Mouse (Mus musculus) megakaryocyte-erythroid progenitor cell, adult 5-6 weeks (primary cell): Measurements from ENCODE around the gene Rasal1. TPM values are rescaled to one million over a fixed set of nuclear protein-coding genes. Genes with fewer than 3 reads are reported as not detected.

ENCODE experiments used
- ATAC-seq: replicated peaks from 2 replicates; pipeline ENCODE4 v1.8.0; 2016; ENCODE audit warnings: mild to moderate bottlenecking, inconsistent platforms; ENCODE audit not compliant: severe bottlenecking, poor library complexity, low FRiP score, low TSS enrichment
- total RNA-seq, 2 experiments: library from RNA; stranded (forward) in 1 of 2; stranded (reverse) in 1 of 2; fragments of 200-1000, 215-1000 nt in 1 of 2; fragments of >200 nt in 1 of 2; fragmentation: Nextera tagmentation in 1 of 2; gene quantifications; 2 replicates each; pipeline ENCODE4 v1.2.3; 2014 to 2017

Rasal1 gene
- not detected in 2 replicates for total RNA-seq (2014; fragmentation: Nextera tagmentation)
- not detected in 2 replicates for total RNA-seq (2017)

DNA sequence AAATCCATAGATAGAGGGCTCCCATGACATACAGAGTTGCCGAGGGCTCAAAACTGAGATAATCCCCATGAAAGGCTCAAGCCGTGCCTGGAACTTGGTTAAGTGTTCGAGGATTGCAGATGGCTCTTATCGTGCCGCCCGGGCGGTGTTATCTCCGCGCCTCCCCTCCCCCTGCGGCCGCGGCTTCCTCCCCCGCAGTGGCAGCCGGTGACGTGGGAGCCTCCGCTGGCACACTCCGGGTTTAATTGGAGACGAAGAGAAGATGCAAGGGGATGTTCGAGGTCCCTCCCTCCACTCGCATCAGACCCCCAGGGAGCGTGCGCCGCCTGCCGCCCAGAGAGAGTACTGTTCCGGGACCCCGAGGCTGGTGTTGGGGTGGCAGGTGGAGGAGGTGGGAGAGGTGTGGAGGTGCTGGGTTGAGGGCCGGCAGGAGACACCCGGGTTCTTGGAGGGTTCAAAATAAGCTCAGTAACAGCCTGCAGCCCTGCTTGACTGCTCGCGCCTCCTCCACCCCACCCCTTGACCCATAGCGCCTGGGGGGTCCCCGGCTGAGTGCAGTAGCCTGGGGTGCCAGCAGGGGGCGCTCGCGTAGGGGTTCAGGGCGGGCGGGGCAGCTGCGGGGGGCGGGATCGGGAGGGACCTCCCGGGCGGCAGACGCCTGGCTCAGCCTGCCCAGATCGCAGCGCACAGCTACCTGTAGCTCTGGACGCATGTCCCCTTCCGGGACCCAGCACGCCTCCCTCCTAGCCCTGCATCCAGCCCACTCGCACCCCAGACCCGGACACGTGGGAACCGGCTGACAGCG is at the start of gene Rasal1:
Rasal1 (plus strand) TSS at position 244 of the 805 bp plus-strand sequence.
- ATAC-seq: peak; percentile 72

DNA sequence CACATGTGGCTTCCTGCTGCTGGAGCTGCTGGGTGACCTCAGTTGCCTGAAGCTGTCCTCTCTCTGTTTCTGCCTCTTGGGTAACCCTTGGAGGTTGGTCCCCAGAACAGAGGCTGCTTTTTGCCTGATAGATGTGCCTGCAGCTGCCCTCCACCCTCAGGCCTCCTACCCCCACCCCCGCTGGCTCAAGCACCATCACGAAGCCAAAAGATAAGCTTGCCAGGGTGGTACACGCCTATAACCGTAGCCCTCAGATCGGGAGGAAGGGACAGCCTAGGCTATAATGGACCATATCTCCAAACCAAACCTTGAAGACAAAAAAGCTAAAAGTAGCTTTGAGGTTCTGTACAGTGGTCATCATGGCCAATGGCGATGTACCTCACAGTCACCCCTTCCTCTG is 49.0 kb upstream of the Rasal1 start:
- peak; percentile 84 for ATAC-seq

DNA sequence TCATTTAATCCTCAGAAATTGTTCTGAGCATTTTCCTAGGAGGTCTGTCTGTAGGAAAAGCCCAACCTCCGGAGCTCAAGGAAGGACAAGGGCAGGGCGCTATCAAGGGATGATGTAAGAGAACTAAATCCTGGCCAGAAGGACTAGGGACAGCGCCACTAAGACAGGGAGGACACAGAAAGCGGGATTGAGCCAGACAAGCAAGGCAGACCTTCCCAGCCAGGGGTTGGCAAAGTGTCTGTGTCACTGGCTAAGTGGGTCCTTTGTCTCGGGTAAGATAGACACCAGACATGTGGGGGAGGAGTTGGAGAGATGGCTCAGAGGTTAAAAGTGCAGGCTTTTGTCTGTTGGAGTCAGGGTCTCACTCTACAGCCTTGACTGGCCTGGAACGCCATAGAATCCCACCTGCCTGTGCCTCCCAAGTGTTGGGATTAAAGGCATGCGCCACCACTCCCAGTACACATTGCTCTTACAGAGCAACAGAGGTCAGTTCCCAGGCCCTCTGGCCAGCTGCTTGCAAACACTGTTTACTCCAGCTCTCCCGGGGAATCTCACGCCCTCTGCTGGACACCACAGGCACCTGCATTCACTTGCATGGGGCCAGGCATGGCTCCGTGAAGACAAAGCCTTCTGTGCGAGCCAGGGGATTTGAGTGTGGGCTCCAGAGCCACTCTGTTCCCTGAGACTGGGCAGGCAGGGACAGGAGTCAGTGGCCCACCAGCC is 47.5 kb upstream of the Rasal1 start:
- ATAC-seq: peak; percentile 24; the same call in 1 of the 2 replicates

DNA sequence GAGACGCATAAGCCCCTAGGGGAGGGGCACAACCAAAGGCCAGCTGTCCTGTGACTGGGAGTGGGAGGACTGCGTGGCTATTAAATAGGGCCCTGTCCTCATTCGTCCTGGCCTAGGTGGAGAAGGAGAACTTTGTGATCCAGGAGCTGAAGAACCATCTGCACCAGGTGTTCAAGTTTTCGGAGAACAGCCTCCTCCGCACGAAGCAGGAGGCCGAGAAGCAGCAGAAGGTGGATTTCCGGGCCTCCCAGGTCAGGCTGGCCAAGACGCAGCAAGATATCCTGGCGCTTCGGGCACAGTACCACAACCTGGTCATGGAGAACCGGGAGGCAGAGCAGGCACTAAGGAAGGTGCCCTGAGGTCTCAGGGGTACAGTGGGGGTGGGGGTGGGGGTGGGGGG is 46.4 kb upstream of the Rasal1 start:
- no peak for ATAC-seq

DNA sequence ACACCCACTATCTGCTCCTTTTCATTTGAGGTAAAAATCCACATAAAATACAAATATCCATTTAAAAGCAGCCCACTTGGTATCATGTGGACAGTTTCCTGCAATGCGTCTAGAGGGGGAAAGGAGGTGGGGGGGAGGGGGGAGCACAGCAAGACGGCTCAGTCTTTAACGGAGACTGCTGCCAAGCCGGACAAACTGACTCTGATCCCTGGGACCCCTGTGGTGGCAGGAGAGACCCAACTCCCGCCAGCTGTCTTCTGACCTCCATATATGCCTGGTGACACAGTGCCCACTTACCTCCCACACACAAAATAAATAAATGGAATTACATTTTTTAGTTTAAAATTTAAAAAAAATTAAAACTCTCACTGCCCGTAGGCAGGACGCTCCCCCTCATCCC is 45.1 kb upstream of the Rasal1 start:
- no peak for ATAC-seq

DNA sequence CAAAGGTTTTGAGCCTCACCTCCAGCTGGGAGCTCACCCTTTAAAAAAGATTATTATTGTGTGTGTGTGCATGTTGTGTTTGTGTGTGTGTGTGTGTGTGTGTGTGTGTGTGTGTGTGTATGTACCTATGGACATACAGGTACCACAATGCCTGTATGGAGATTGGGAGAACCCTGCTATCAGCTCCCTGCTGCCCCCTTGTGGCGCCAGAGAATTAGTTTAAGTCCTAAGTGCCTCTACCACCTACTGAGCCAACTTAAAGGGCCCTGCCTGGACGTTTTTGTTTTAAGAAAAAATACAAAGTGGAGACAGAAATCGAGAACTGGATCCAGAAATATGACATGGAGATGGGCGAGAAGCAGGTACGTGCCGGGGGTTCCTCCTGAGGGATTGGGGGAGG is 43.8 kb upstream of the Rasal1 start:
- no peak for ATAC-seq

DNA sequence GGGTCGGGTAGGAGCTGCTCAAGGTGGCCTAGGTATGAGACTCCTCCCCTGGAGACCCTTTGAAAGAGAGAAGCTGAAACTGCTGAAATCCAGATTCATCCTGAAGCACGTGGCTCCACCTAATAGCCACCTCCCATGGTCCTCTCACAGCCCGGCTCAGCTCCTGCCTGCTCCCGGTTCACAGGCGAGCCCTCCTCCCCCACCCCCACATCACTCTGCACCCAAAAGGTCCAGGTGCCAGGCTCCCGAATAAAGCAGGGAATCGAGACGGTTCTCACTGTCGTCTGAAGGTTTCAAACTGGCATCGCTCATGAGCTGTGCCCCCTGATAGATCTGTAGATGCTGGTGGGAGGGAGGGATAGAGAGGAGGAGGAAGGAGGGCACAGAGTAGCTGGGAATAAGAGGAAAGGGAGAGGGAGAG is 43.4 kb upstream of the Rasal1 start:
- ATAC-seq: no peak

DNA sequence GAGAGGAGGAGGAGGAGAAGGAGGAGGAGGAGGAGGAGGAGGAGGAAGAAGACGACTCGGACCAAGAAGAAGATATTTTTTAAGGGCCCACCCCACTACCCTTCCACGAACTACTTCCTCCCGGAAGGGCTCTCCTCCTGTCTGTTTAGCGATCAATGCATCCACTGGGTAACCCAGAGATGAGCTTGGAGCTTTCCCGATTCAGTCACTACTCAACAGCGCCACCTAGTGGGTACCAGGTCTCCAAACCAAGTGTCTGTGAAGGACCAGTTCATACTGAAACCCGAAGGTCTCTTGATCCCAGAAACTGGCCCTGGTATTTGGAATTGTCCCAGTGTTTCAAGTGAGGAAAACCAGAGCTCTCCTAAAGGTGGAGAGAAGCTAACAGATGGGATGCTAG is 42.9 kb upstream of the Rasal1 start:
- peak; percentile 60 for ATAC-seq

DNA sequence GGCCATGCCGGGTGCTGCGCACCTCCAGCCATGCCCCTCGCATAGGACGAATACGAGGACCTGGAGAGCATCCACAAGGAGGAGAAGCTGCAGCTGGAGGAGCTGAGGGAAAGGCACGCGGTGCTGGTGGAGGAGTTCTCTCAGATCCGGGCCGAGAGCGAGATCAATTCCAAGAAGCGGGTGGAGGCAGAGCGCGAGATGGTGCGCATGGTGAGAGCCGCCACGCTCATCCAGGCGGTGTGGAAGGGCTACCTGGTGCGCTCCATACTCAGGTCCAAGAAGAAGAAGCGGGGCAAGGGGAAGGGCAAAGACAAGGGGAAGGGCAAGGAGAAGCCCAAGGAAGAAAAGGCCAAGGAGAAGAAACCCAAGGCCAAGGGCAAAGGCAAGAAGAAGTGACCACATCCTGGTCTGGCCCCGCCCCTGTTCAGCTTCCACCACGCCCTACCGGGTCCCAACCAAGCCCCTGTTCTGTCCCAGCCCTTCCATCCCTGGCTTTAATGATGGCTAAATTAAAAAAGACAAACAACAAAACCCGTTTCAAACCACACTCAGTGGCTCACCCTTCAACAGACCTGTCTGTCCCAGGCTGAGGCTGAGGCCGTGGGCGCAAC is 41.9 kb upstream of the Rasal1 start:
- no peak for ATAC-seq

DNA sequence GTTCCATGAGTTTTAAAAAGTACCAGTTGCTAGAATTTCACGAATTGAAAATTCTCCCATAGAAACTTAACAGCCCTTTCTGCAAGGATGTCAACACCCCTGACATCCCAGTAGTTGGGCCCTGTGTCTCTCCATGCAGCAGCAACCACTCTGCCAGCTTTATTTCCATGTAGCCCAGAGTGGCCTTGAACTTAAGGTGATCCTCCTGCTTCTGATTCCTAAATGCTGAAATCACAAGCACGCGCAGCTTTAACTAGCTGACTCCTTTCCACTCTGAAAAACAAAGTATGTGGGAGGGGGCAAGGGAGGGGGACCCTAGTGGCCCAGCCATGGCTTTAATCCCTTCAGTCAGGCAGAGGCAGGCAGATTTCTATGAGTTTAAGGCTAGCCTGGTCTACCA is 41.3 kb upstream of the Rasal1 start:
- ATAC-seq: no peak

DNA sequence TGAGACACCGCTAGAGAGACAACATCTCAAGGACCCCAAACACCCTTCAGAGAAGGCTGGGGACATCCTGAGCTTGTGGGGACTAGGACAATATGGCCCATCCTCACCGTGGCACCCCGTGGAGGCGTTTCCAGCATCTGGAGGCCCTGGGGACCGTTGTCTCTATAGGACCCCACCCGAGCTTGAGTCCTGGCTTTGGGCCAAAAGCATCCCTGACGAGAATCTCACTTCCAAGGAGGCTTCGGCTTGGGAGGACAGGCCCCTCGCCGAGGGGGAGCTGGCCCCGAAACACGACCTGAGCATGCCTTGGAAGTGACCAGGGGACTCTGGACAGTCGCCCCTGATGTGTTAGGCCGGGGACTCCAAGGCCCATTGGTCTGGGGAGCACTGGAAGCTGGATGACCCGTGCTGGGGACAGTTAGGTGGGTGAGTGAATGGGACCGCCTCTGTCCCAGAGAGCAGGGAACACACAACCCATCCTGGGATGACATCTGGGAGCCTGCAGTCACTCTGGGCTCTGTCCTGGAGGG is 39.3 kb upstream of the Rasal1 start:
- ATAC-seq: no peak

DNA sequence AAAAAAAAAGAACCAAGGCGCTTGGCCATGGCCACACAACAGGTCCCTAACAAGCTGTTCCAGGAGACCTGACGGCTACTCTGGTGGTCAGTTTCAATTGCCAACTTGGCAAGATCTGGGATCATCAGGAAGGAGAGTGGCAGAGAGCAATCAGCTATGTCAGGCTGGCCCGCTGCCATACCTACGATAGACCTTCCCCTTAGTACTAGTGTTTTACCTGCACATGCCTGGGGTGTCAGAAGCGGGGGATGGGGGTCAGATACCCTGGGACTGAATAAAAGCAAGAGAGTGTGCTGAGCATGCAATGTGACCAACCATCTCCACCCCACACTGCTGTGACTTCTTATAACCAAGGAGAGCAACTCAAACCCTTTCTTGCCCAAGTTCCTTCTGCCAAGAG is 37.7 kb upstream of the Rasal1 start:
- ATAC-seq: no peak

DNA sequence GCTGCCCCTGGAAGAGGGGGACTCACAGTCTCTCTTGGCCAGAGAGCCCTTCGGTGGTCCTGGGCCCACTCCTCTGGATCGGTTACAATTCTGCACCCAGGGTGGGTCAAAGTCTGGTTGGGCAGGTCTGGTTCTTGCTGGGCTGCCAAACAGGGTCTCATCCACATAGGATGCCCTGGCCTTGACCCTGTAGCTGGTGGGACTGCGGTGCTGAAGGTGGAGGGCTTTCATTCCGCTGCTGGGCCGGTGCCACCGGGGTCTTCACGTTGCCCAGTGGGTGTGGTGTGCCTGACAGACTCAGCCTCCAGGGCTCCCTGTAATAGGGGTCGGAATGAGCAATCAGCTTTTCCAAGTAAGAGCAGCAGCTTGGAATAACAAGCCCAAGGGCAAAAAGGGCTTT is 37.2 kb upstream of the Rasal1 start:
- ATAC-seq: no peak

DNA sequence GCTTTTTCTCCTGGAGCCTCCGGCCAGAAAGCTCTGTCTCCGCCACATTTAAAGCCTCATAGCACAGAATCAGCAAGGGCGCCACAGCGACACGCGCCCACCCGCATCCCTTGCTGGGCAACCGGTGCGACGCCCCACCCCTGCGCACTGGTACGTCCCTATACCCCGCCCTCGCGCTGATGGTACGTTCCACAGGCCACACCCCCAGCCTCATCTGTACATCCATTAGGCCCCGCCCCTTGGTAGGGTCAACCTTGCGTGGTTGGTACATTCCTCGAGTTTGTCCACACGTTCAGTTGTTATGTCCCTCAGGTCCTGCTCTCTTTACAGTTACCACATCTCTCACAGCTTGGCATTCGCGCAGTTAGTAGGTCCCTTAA is 36.2 kb upstream of the Rasal1 start, which contains the start of the genes Rita1 and Ddx54:
Rita1 (minus strand) TSS at position 148 of the 380 bp plus-strand sequence.
Ddx54 (plus strand) TSS at position 298 of the 380 bp plus-strand sequence.
- ATAC-seq: peak; percentile 76

DNA sequence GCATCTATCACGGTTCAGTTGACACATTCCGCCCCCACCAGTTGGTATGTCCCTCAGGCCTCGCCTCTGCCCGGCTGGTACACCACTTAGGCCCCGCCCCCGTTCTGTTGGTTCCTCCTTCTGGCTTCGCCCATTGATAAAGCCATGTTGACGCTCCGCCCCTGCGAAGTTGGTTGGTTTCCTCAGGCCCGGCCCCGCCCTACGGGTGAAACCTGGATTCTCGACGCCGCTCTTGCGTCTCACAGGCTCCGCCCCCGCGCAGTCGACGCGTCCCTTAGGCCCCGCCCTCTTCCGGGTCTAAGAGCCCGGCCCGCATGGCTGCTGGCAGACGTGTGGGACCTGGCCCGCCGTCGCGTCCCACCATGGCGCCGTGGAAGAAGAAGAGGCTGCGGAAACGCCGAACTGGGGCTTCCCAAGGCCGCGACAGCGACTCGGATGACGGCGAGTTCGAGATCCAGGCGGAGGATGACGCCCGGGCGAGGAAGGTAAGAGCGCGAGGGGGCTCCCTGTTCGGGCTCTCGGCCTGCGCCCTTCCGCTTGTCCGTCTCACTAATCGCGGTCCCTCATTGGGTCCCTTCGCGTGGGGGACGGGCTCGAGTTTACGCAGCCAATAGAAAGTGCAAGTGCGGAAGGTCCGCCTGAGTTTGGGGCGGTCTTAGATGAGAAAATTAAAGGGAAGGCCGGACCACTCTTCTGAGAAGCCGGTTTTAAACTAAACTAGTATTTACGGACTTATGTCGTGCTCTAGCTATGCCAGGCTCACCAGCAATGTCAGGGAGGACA is 35.6 kb upstream of the Rasal1 start:
- peak; percentile 87 for ATAC-seq

DNA sequence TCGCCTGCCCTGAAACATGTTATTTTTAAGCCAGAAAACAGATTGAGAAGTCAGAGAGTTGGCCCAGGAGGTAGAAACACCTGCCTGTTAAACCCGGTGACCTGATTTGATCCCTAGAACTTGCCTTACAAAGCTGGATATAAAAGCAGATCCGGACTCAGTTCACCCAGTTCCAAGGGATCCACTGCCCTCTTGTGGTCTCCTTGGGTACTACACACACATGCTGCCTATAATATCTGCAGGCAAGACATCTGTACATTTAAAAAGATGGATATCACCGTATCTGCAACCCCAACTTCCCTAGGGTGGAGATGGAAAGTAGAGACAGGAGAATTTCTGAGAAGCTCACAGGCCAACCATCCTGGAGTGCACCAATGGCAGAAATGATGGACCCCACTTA is 32.7 kb upstream of the Rasal1 start:
- no peak for ATAC-seq

DNA sequence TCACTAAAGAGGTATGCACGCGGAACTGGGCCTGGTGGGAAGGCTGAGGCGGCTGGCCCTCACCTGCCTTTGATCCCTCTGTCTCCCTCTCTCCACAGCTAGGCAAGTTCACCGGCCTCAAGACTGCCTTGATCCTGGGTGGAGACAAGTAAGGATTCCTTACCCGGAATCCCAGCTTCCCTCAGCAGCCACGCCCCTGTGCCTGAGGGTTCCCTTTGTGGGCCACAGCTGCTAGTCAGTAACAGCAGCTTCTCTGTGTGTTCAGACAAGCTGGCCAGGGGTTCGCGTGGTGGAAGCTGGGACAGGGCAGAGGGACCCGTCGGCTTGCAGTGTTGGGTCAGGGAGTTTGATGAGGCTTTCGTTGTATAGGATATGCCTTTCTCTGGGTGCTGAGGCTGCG is 29.8 kb upstream of the Rasal1 start:
- no peak for ATAC-seq

DNA sequence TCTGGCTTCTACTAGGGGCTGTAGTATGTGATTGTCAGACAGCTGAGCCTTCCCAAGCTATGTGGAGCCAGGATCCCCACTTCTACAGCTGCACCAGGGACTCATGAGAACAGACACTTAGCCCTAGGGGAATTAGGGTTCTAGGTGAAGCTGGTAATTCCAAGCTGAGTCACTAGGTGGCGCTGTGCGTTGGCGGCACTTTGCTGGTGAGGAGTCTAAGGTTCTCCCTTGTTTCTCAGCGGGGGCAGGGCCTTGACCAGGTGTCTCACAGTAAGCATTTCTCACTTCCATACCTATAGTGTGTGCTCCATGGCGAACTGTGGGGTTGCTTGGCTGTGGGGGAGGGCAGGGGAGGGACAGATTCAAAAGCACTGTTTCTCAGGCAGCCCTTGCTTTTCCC is 29.4 kb upstream of the Rasal1 start:
- no peak for ATAC-seq

DNA sequence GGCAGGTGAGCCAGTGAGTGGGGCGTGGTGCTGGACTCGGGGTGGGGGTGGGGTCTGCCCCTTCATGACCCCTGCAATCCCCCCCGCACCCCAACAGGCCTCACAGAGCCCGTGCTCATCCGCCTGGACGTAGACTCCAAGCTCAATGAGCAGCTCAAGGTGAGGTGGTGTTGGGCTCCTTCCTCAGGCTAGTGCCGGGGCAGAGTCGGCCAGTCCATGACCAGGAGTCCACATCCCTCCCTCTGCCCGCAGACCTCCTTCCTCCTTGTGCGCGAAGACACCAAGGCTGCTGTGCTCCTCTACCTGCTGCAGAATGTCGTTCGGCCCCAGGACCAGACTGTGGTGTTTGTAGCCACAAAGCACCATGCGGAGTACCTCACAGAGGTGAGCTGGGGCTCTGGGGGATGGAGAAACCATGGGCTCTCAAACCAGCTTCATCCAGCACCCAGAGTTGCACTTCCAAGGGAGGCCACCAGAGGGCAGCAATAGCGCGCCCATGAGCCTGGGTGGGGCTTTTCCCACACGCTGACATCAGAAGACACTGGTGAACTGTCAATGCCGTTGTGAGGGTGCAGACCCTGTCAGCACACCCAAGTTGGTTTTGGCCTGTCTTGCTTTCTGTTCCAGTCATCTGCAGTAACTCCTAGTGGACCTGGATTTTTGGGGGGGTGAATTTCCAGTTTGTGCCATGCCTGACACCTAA is 28.1 kb upstream of the Rasal1 start:
- ATAC-seq: peak; percentile 46
